Mouse (Mus musculus) kidney, postnatal 36 days (tissue): ENCODE measurements at regions not wholly inside any gene's neighbourhood (a gene's known extent, or its start where the extent isn't known, plus 50 kb on each side); places are given as distances from the start of the nearest gene placed in this dataset.
"Not testable (repeated sequence)": the region's sequence is repeated elsewhere in the genome, so short reads cannot be mapped to it uniquely, and the experiment has no call there.

Source experiments
- DNase-seq, 2 experiments: peaks; one replicate each; pipeline ENCODE4 v3.0.0; 2021 to 2022; ENCODE audit warnings: mixed read lengths in 2 of 2

GRCm38 (mm10) chr14:19080001-19080400 lies 185.9 kb upstream of the Ube2e2 start:
- DNase-seq = not testable (repeated sequence)

GRCm38 (mm10) chr14:19041984-19042760 lies 148.1 kb upstream of the Ube2e2 start:
- peak; percentile 9 to 55 for DNase-seq

- no peak for DNase-seq
Measured at GRCm38 (mm10) chr14:19020102-19020501, 126.0 kb upstream of the Ube2e2 start.

- no peak for DNase-seq
Measured at GRCm38 (mm10) chr14:19015406-19015805, 121.3 kb upstream of the Ube2e2 start.

GRCm38 (mm10) chr14:19013558-19013957 lies 119.5 kb upstream of the Ube2e2 start:
- not testable (repeated sequence) for DNase-seq

GRCm38 (mm10) chr14:18983901-18984300 lies 89.8 kb upstream of the Ube2e2 start:
- no peak for DNase-seq

GRCm38 (mm10) chr14:18963864-18964263 lies 69.8 kb upstream of the Ube2e2 start:
- no peak for DNase-seq

- DNase-seq = no peak
Measured at GRCm38 (mm10) chr14:18963287-18963686, 69.2 kb upstream of the Ube2e2 start.
